18 mouse cellular contexts compared by ENCODE assay signal in genomic region chr6:134348526-134349067, GRCm38 (mm10). TPM values are rescaled to one million over a fixed set of nuclear protein-coding genes. Genes with fewer than 3 reads are reported as not detected.
"Had no signal": no experiment of that assay in that cellular context is flagged by ENCODE, and none has a peak within 500 bp of the region (broad histone marks: within the 10 kb centered on the region; RNA-seq: fewer than 3 reads in every experiment).

No protein-coding gene starts in this region.

- DNase-seq: kidney, postnatal 10 days; kidney, postnatal 4 days; liver; lung, adult 18-20 months; lung, postnatal 10 days; lung, postnatal 36 days; midbrain, embryonic 14.5 days; right cerebral cortex, adult 18-20 months; right cerebral cortex, postnatal 14 days; right cerebral cortex, postnatal 4 days; thymus, adult 2 months; thymus, postnatal 14 days; thymus, postnatal 4 days had no signal

- ATAC-seq: liver, embryonic 12.5 days had no signal

RNA-seq across cellular contexts. Expression of gene Bcl2l14, which starts 47.5 kb away (rescaled TPM):
- total RNA-seq: layer of hippocampus, adult 18-20 months; layer of hippocampus, postnatal 14 days; left cerebral cortex, postnatal 25 days had no signal
- polyA plus RNA-seq: midbrain, embryonic 11.5 days; midbrain, embryonic 14.5 days had no signal
